8 mouse cellular contexts compared by ENCODE assay signal in the genomic region with DNA sequence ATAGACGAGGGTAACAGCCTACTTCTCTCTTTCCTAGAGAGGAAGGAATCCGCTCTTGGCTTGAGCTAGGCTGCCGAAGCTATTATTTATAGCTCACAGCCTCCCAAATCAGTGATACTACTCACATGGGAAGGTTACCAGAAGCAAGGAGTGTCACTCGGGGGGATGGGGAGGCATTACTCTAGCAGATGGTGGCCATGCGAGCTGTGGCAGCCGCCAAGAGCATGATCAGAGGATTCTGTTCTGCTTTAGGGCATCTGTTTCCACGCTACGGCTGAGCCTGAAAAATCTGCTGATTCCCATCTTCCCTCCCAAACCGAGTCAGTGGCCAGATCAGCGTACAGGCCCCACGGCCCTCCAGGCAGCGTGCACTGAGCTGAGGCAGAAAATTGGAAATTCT.
A peak's percentile ranks its signal among the peaks of the same experiment; 100 is the strongest.
DNase-seq lines count a peak whose midpoint lies in the region; ATAC-seq lines count a peak whose summit lies in the region.
"Had no signal": no experiment of that assay in that cellular context is flagged by ENCODE, and none has a peak within 500 bp of the region (broad histone marks: within the 10 kb centered on the region; RNA-seq: fewer than 3 reads in every experiment).

No protein-coding gene starts in this region.

- peak overlapping the region; percentile 27 for H3K4me2 ChIP-seq in heart, embryonic 11.5 days
- H3K4me2 ChIP-seq in neural tube, embryonic 13.5 days, result peak overlapping the region; percentile 26; the same call in 1 of the 2 replicates

- peak; percentile 40 for DNase-seq in urinary bladder, postnatal 14 days (ENCODE audit: low spot score)
- DNase-seq in urinary bladder, adult 2 months (ENCODE audit: low spot score), result no peak
- peak; percentile 41 for DNase-seq in embryonic facial prominence, embryonic 10.5 days (ENCODE audit: low spot score)
- peak; percentile 71 to 79 for DNase-seq in layer of hippocampus, postnatal 36 days
- no peak for DNase-seq in spleen, postnatal 14 days (ENCODE audit: low spot score in 2 of 2)

- 46% methylated on average over 12 of the region's 12 CpGs for WGBS in embryonic facial prominence, embryonic 10.5 days
- WGBS in heart, embryonic 11.5 days (ENCODE audit: insufficient replicate concordance), result 36% methylated on average over 12 of the region's 12 CpGs
- 41% methylated on average over 12 of the region's 12 CpGs for WGBS in neural tube, embryonic 13.5 days

- peaks cover 6% of the 10 kb centered on the region; the same call in 1 of the 2 replicates for H3K4me1 ChIP-seq in embryonic facial prominence, embryonic 10.5 days
- 0 out of 2 replicates have a peak, but pooled peaks cover 3% of the 10 kb centered on the region for H3K4me1 ChIP-seq in heart, embryonic 11.5 days (ENCODE audit: control insufficient read depth, insufficient read depth, low read length)
- H3K4me1 ChIP-seq in neural tube, embryonic 13.5 days (replicated peaks), result peaks cover 7% of the 10 kb centered on the region; the same call in 1 of the 2 replicates

- H3K4me3 ChIP-seq in embryonic facial prominence, embryonic 10.5 days, result no peak overlapping the region
- H3K4me3 ChIP-seq in heart, embryonic 11.5 days (ENCODE audit: low read depth, low read length), result no peak overlapping the region
- no peak overlapping the region for H3K4me3 ChIP-seq in neural tube, embryonic 13.5 days
- H3K4me3 ChIP-seq: myocyte had no signal

- H3K27ac ChIP-seq in embryonic facial prominence, embryonic 10.5 days (replicated peaks), result no peak overlapping the region
- peak overlapping the region; percentile 47; the same call in 1 of the 2 replicates for H3K27ac ChIP-seq in heart, embryonic 11.5 days (ENCODE audit: low read depth, low read length)
- no peak overlapping the region for H3K27ac ChIP-seq in neural tube, embryonic 13.5 days (replicated peaks)

- H3K27me3 ChIP-seq in embryonic facial prominence, embryonic 10.5 days (replicated peaks; ENCODE audit: low read depth, poor library complexity, severe bottlenecking), result no peaks in the 10 kb centered on the region
- H3K27me3 ChIP-seq in heart, embryonic 11.5 days (ENCODE audit: control insufficient read depth, insufficient read depth, low read length), result no peaks in the 10 kb centered on the region
- no peaks in the 10 kb centered on the region for H3K27me3 ChIP-seq in neural tube, embryonic 13.5 days

- no peaks in the 10 kb centered on the region for H3K36me3 ChIP-seq in embryonic facial prominence, embryonic 10.5 days (replicated peaks)
- no peaks in the 10 kb centered on the region for H3K36me3 ChIP-seq in heart, embryonic 11.5 days (ENCODE audit: control insufficient read depth, insufficient read depth, low read length)
- no peaks in the 10 kb centered on the region for H3K36me3 ChIP-seq in neural tube, embryonic 13.5 days

- H3K9me3 ChIP-seq in embryonic facial prominence, embryonic 10.5 days, result no peaks in the 10 kb centered on the region
- H3K9me3 ChIP-seq in heart, embryonic 11.5 days (replicated peaks; ENCODE audit: control insufficient read depth, low read length), result no peaks in the 10 kb centered on the region
- H3K9me3 ChIP-seq in neural tube, embryonic 13.5 days, result no peaks in the 10 kb centered on the region

- no peak overlapping the region for H3K9ac ChIP-seq in heart, embryonic 11.5 days (ENCODE audit: low read depth, low read length)
- H3K9ac ChIP-seq in neural tube, embryonic 13.5 days, result no peak overlapping the region

- no peak for ATAC-seq in heart, embryonic 11.5 days (replicated peaks; ENCODE audit: insufficient number of reproducible peaks, low FRiP score, low TSS enrichment)
- ATAC-seq in neural tube, embryonic 13.5 days (ENCODE audit: low read depth), result peak; percentile 47; the same call in 1 of the 2 replicates

Comparison
In these comparisons a context has a peak if more than half of its experiments do, and no peak if none do; other contexts are left out.
1. DNase-seq: peak in urinary bladder, postnatal 14 days (single experiment), embryonic facial prominence, embryonic 10.5 days (single experiment) and layer of hippocampus, postnatal 36 days (2 of 2); none in urinary bladder, adult 2 months (single experiment) and spleen, postnatal 14 days (0 of 2).